Mouse (Mus musculus) embryo, embryonic 10.5 days (tissue): Measurements from ENCODE around the gene Pyy.
A peak's percentile ranks its signal among the peaks of the same experiment; 100 is the strongest.

Experiments used
- DNase-seq: peaks from one replicate; pipeline ENCODE4 v3.0.0-alpha.2; 2015; ENCODE audit warnings: low spot score

Gene Pyy

GRCm38 (mm10) chr11:102095676-102096075 is 12.0 kb downstream of the Pyy start:
- no peak for DNase-seq

DNA sequence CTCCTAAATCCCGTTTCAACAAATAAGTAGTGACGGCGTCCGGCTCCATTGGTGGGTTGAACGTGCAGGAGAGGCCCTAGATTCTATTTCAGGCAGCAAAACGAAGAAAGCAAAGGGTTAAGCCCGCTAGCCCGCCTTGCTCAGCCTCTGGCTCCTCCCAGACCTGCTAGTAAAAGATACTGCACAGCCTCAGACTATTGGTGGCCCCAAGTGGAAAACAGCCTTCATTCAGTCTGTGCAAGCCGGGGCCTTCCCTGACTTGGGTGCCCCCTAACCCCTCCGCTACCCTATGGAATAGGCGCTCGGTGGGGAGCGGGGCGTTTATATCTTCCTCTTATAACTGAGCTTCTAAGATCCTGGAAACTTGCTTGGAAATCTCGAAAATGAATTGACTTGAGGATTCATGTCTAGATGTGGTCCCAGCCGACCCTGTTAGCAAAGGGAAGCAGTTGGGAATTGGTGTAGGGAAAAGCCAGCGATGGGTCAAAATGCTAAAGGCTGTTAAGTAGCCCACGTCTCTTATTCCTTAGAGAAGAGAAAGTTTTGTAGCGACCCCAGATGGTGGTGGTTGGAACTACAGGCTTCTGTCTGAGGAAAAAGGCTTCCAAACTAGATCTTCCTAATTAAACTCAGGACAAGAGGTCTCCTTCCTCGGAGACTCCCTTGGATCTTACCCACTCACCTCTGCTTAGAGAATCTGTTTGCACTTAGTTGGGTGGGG is 18.4 kb downstream of the Pyy start:
- DNase-seq: peak; percentile 94

GRCm38 (mm10) chr11:102087931-102088898 is 19.4 kb downstream of the Pyy start, which contains the start of gene Mpp2:
TSS of gene Mpp2 (minus strand) at chr11:102088515.
- DNase-seq: peak; percentile 95

DNA sequence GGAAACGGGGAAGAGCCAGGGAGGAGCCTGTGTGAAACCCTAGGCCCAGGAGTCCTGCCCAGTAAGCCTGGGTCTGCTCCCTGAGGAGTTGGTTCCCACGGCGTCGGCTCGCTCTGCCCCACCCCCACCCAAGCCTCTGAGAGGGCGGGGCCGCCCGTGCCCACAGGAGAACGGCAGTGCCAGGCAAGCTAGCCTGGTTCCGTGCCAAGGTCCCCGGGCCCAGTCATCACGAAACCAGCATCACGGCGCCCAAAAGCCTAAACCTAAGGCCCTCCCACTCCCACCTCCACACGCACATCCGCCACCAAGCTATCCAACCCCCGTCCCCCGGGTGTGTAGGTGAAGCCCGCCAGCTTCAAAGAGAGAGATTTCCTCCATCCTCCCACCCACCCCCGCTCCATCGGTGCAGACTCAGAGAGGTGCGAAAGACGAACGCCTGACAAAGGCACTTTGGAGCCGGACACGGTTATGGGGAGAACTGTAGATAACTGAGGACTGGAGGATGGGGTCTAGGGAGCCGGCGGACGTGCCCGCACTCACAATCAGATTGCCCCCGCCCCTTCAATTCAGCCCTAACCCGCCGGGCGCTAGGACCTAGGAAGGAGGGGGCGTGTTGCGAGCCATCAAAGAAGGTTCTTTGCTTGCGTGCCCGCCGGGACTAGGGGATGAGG is 20.4 kb downstream of the Pyy start:
- peak; percentile 97 for DNase-seq

DNA sequence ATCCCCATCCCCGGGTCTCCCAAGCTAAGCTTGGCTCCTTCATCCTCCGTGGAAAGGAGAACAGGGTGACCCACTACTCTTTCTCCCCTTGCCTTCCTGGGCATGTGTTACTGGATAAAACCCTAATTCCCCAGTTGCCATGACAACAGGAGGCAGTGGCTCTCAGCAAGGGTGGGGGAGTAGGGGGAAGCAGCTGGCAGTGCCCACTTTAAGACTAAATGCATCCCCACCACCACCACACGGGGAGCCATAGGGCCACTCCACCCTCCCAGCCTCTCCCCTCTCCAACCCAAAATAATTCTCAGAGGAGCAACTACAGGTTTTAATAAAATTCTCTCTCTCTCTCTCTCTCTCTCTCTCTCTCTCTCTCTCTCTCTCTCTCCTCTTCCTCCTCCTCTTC is 21.3 kb downstream of the Pyy start:
- DNase-seq: peak; percentile 63

GRCm38 (mm10) chr11:102084159-102084558 is 23.5 kb downstream of the Pyy start:
- no peak for DNase-seq

GRCm38 (mm10) chr11:102083193-102083592 is 24.4 kb downstream of the Pyy start:
- no peak for DNase-seq

- peak; percentile 93 for DNase-seq
Observed at GRCm38 (mm10) chr11:102082322-102082721, 25.3 kb downstream of the Pyy start.

- DNase-seq: no peak
Observed at GRCm38 (mm10) chr11:102073722-102074121, 33.9 kb downstream of the Pyy start.

DNA sequence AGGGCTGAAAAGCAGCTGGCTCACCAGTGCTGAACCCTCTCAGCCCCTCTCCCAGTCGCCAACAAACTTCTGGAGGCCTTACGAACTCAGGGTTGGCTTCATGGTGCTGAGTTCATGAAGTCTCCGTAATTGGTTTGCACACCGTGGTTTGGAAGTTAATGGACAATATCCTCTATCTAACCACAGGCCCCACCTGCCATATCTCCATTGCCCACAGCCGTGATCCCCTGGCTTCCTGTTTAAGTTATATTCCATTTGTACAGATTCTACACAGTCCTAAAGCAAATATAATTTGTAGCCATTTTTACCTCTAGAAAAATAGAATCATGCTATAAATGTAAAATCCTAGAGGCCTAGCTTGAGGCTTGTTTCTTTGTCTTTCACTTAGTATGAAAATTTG is 34.9 kb downstream of the Pyy start:
- no peak for DNase-seq

- no peak for DNase-seq
Observed at GRCm38 (mm10) chr11:102070426-102070825, 37.2 kb downstream of the Pyy start.

GRCm38 (mm10) chr11:102069633-102070032 is 38.0 kb downstream of the Pyy start:
- no peak for DNase-seq

DNA sequence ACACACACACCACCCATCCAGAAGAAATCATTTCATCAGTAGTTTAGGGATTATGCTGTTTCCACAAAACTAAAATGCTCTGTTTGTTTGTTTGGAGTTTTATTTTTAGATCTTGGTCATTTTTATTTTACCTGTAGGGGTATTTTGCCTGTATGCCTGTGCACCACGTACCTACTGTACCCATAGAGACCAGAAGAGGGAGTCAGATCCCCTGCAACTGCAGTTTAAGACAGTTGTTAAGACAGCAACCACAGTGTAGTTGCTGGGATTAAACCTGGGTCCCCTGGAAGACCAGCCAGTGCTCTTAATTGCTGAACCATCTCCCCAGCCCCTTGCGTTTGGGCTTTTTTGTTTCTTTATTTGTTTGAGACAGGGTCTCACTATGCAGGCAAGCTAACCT is 38.7 kb downstream of the Pyy start:
- DNase-seq: peak; percentile 59

- no peak for DNase-seq
Observed at GRCm38 (mm10) chr11:102063076-102063475, 44.6 kb downstream of the Pyy start.

- no peak for DNase-seq
Observed at GRCm38 (mm10) chr11:102061941-102062473, 45.6 kb downstream of the Pyy start.

DNA sequence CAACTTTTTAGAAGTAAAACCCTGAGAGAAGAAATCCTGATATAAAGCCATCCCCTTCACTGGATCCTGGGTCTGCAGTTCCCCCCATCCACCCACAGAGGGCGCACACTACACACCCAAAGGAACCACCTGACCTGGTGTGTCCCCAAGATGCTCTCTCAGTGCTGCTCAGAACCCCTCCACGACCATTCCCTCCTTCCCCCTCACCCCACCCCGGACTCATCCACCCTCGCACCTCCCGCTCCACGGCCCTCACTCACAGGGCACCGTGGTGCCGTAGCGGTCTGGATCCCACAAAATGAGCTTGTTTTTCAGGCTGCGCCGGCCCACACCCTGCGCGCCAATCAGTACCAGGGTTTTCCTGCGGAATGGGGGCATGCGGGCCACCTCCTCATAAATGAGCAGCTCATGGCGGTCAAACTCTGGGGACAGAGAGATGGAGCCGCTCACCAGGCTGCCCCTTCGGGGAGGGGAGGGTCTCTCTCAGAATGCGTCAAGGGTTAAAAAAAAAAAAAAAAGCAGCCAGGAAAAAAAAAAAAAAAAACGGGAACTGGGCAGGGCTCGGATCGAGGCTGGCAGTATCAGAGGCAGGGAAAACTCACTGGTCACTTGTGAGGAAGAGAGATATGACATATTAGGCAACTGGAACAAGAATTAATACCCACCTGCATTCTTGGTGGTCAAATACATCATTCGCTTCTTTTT is 46.2 kb downstream of the Pyy start:
- DNase-seq: peak; percentile 90
